Mouse (Mus musculus) CH12F3 (cell line): ENCODE data around the gene Rwdd2a.

Experiments
- in situ Hi-C: fragments of 300-500 bp; cut with MboI; formaldehyde crosslinking; loops from 2 replicates; pipeline ENCODE4 v1.14.3; 2020; ENCODE audit warnings: low sequenced_read_pairs

Rwdd2a gene

GRCm38 (mm10) chr9:86571540-86572135 lies at the start of gene Rwdd2a, which contains the start of gene Pgm3:
Rwdd2a (plus strand) TSS chr9:86571991.
Pgm3 (minus strand) TSS chr9:86571842.
- in situ Hi-C loops: loop anchor here (10.0 kb wide), 1 partner anchor 107 kb away; the partner anchor contains the start of genes Dop1a and Ube2cbp

- in situ Hi-C loops: no loop called here
Observed at GRCm38 (mm10) chr9:86522335-86522734, 49.5 kb upstream of the Rwdd2a start.

- in situ Hi-C loops: no loop called here
Observed at GRCm38 (mm10) chr9:86525600-86525999, 46.2 kb upstream of the Rwdd2a start.

- in situ Hi-C loops: no loop called here
Observed at GRCm38 (mm10) chr9:86534071-86534470, 37.7 kb upstream of the Rwdd2a start.

GRCm38 (mm10) chr9:86543451-86543850 lies 28.3 kb upstream of the Rwdd2a start:
- in situ Hi-C loops: no loop called here

GRCm38 (mm10) chr9:86544559-86544958 lies 27.2 kb upstream of the Rwdd2a start:
- in situ Hi-C loops: no loop called here

GRCm38 (mm10) chr9:86549637-86550162 lies 22.1 kb upstream of the Rwdd2a start:
- in situ Hi-C loops: no loop called here

GRCm38 (mm10) chr9:86550717-86551116 lies 21.1 kb upstream of the Rwdd2a start:
- in situ Hi-C loops: no loop called here

- in situ Hi-C loops: no loop called here
Observed at GRCm38 (mm10) chr9:86553886-86554285, 17.9 kb upstream of the Rwdd2a start.

- in situ Hi-C loops: no loop called here
Observed at GRCm38 (mm10) chr9:86554641-86555040, 17.1 kb upstream of the Rwdd2a start.

- in situ Hi-C loops: no loop called here
Observed at GRCm38 (mm10) chr9:86560543-86560942, 11.2 kb upstream of the Rwdd2a start.

- in situ Hi-C loops: no loop called here
Observed at GRCm38 (mm10) chr9:86569314-86569910, 2.4 kb upstream of the Rwdd2a start.

GRCm38 (mm10) chr9:86570261-86570890 lies 1.4 kb upstream of the Rwdd2a start:
- in situ Hi-C loops: loop anchor here (10.0 kb wide), 1 partner anchor 106 kb away; the partner anchor contains the start of genes Dop1a and Ube2cbp

GRCm38 (mm10) chr9:86570946-86571345 lies 845 bp upstream of the Rwdd2a start:
- in situ Hi-C loops: loop anchor here (10.0 kb wide), 1 partner anchor 106 kb away; the partner anchor contains the start of genes Dop1a and Ube2cbp

GRCm38 (mm10) chr9:86572196-86572595 lies 405 bp downstream of the Rwdd2a start:
- in situ Hi-C loops: loop anchor here (10.0 kb wide), 1 partner anchor 107 kb away; the partner anchor contains the start of genes Dop1a and Ube2cbp

- in situ Hi-C loops: loop anchor here (10.0 kb wide), 1 partner anchor 108 kb away; the partner anchor contains the start of genes Dop1a and Ube2cbp
Observed at GRCm38 (mm10) chr9:86572636-86573291, 973 bp downstream of the Rwdd2a start.

GRCm38 (mm10) chr9:86573616-86574303 lies 2.0 kb downstream of the Rwdd2a start:
- in situ Hi-C loops: loop anchor here (10.0 kb wide), 1 partner anchor 109 kb away; the partner anchor contains the start of genes Dop1a and Ube2cbp

GRCm38 (mm10) chr9:86575178-86575577 lies 3.4 kb downstream of the Rwdd2a start:
- in situ Hi-C loops: loop anchor here (10.0 kb wide), 1 partner anchor 110 kb away; the partner anchor contains the start of genes Dop1a and Ube2cbp

GRCm38 (mm10) chr9:86579657-86580056 lies 7.9 kb downstream of the Rwdd2a start:
- in situ Hi-C loops: loop anchor here (10.0 kb wide), 1 partner anchor 115 kb away; the partner anchor contains the start of genes Dop1a and Ube2cbp

GRCm38 (mm10) chr9:86583740-86584139 lies 11.9 kb downstream of the Rwdd2a start:
- in situ Hi-C loops: no loop called here
